Mouse (Mus musculus): ENCODE measurements around the gene Cyb561d2. TPM values are rescaled to one million over a fixed set of nuclear protein-coding genes. Genes with fewer than 3 reads are reported as not detected.
A peak's percentile ranks its signal among the peaks of the same experiment; 100 is the strongest.

Cyb561d2 gene
- polyA plus RNA-seq, 1 experiment from 2014 or later = 39.2 TPM

- Histone ChIP-seq H3K27me3 (replicated peaks; ENCODE audit: control insufficient read depth, insufficient read depth, low read length) (no peaks in the 10 kb centered on the region), H3K36me3 (ENCODE audit: control insufficient read depth, insufficient read depth, low read length) (peaks cover 3% of the 10 kb centered on the region; the same call in 1 of the 2 replicates), H3K9me3 (ENCODE audit: control insufficient read depth, low read length) (no peaks in the 10 kb centered on the region), H3K4me1 (ENCODE audit: control insufficient read depth, insufficient read depth, low read length) (peaks cover 45% of the 10 kb centered on the region), H3K4me3 (ENCODE audit: low read length) (no peak overlapping the region), H3K4me2 (ENCODE audit: low read depth, low read length) (no peak overlapping the region), H3K27ac (ENCODE audit: low read length) (no peak overlapping the region), H3K9ac (ENCODE audit: low read depth, low read length) (no peak overlapping the region)
- 89% methylated on average over 2 of the region's 2 CpGs for WGBS
- no peak for ATAC-seq
Observed at GRCm38 (mm10) chr9:107572327-107572662, 30.3 kb upstream of the Cyb561d2 start.

- Histone ChIP-seq H3K9me3 (ENCODE audit: control insufficient read depth, low read length) (no peaks in the 10 kb centered on the region), H3K9ac (ENCODE audit: low read depth, low read length) (no peak overlapping the region), H3K4me2 (ENCODE audit: low read depth, low read length) (peak overlapping the region; percentile 74), H3K4me1 (ENCODE audit: control insufficient read depth, insufficient read depth, low read length) (peaks cover 47% of the 10 kb centered on the region), H3K27me3 (replicated peaks; ENCODE audit: control insufficient read depth, insufficient read depth, low read length) (no peaks in the 10 kb centered on the region), H3K36me3 (ENCODE audit: control insufficient read depth, insufficient read depth, low read length) (peaks cover 3% of the 10 kb centered on the region; the same call in 1 of the 2 replicates), H3K27ac (ENCODE audit: low read length) (peak overlapping the region; percentile 52; the same call in 1 of the 2 replicates), H3K4me3 (ENCODE audit: low read length) (peak overlapping the region; percentile 78; the same call in 1 of the 2 replicates)
- 79% methylated on average over 22 of the region's 22 CpGs for WGBS
- ATAC-seq = no peak
Observed at GRCm38 (mm10) chr9:107571534-107572326, 29.7 kb upstream of the Cyb561d2 start.

GRCm38 (mm10) chr9:107570845-107571244 is 28.9 kb upstream of the Cyb561d2 start:
- peaks cover 3% of the 10 kb centered on the region; the same call in 1 of the 2 replicates for H3K36me3 ChIP-seq (ENCODE audit: control insufficient read depth, insufficient read depth, low read length)
- peaks cover 46% of the 10 kb centered on the region for H3K4me1 ChIP-seq (ENCODE audit: control insufficient read depth, insufficient read depth, low read length)
- peak overlapping the region; percentile 74 for H3K4me2 ChIP-seq (ENCODE audit: low read depth, low read length)
- H3K27ac ChIP-seq (ENCODE audit: low read length) = peak overlapping the region; percentile 53
- H3K9ac ChIP-seq (ENCODE audit: low read depth, low read length) = peak overlapping the region; percentile 85
- WGBS = 65% methylated on average over 21 of the region's 21 CpGs
- ATAC-seq = no peak
- no peaks in the 10 kb centered on the region for H3K9me3 ChIP-seq (ENCODE audit: control insufficient read depth, low read length)
- H3K27me3 ChIP-seq (replicated peaks; ENCODE audit: control insufficient read depth, insufficient read depth, low read length) = no peaks in the 10 kb centered on the region
- peak overlapping the region; percentile 78 for H3K4me3 ChIP-seq (ENCODE audit: low read length)

- no peak for ATAC-seq
- Histone ChIP-seq H3K36me3 (ENCODE audit: control insufficient read depth, insufficient read depth, low read length) (peaks cover 6% of the 10 kb centered on the region; the same call in 1 of the 2 replicates), H3K9ac (ENCODE audit: low read depth, low read length) (peak overlapping the region; percentile 85), H3K4me2 (ENCODE audit: low read depth, low read length) (peak overlapping the region; percentile 74), H3K4me1 (ENCODE audit: control insufficient read depth, insufficient read depth, low read length) (peaks cover 45% of the 10 kb centered on the region), H3K9me3 (ENCODE audit: control insufficient read depth, low read length) (no peaks in the 10 kb centered on the region), H3K4me3 (ENCODE audit: low read length) (peak overlapping the region; percentile 78), H3K27me3 (replicated peaks; ENCODE audit: control insufficient read depth, insufficient read depth, low read length) (no peaks in the 10 kb centered on the region), H3K27ac (ENCODE audit: low read length) (peak overlapping the region; percentile 72; the same call in 1 of the 2 replicates)
- 37% methylated on average over 13 of the region's 13 CpGs for WGBS
Observed at GRCm38 (mm10) chr9:107570016-107570415, 28.0 kb upstream of the Cyb561d2 start.

- under 1% methylated on average over 23 of the region's 23 CpGs for WGBS
- H3K4me2 ChIP-seq (ENCODE audit: low read depth, low read length) = peak overlapping the region; percentile 74
- peaks cover 6% of the 10 kb centered on the region; the same call in 1 of the 2 replicates for H3K36me3 ChIP-seq (ENCODE audit: control insufficient read depth, insufficient read depth, low read length)
- ATAC-seq = peak; percentile 22
- H3K4me1 ChIP-seq (ENCODE audit: control insufficient read depth, insufficient read depth, low read length) = peaks cover 49% of the 10 kb centered on the region
- H3K27ac ChIP-seq (ENCODE audit: low read length) = peak overlapping the region; percentile 72
- H3K9ac ChIP-seq (ENCODE audit: low read depth, low read length) = peak overlapping the region; percentile 85
- H3K27me3 ChIP-seq (replicated peaks; ENCODE audit: control insufficient read depth, insufficient read depth, low read length) = no peaks in the 10 kb centered on the region
- no peaks in the 10 kb centered on the region for H3K9me3 ChIP-seq (ENCODE audit: control insufficient read depth, low read length)
- peak overlapping the region; percentile 78 for H3K4me3 ChIP-seq (ENCODE audit: low read length)
Observed at GRCm38 (mm10) chr9:107569270-107569669, 27.3 kb upstream of the Cyb561d2 start.

GRCm38 (mm10) chr9:107568331-107569261 is 26.6 kb upstream of the Cyb561d2 start:
- Histone ChIP-seq H3K27me3 (replicated peaks; ENCODE audit: control insufficient read depth, insufficient read depth, low read length) (no peaks in the 10 kb centered on the region), H3K36me3 (ENCODE audit: control insufficient read depth, insufficient read depth, low read length) (peaks cover 6% of the 10 kb centered on the region; the same call in 1 of the 2 replicates), H3K27ac (ENCODE audit: low read length) (peak overlapping the region; percentile 72), H3K4me2 (ENCODE audit: low read depth, low read length) (peak overlapping the region; percentile 74), H3K9ac (ENCODE audit: low read depth, low read length) (peak overlapping the region; percentile 85), H3K4me1 (ENCODE audit: control insufficient read depth, insufficient read depth, low read length) (peaks cover 55% of the 10 kb centered on the region), H3K9me3 (ENCODE audit: control insufficient read depth, low read length) (no peaks in the 10 kb centered on the region), H3K4me3 (ENCODE audit: low read length) (peak overlapping the region; percentile 78)
- peak; percentile 82 for ATAC-seq
- under 1% methylated on average over 41 of the region's 41 CpGs for WGBS

- peaks cover 56% of the 10 kb centered on the region for H3K4me1 ChIP-seq (ENCODE audit: control insufficient read depth, insufficient read depth, low read length)
- peak within 1 kb of the TSS; percentile 72 for H3K27ac ChIP-seq (ENCODE audit: low read length)
- no peaks in the 10 kb centered on the region for H3K9me3 ChIP-seq (ENCODE audit: control insufficient read depth, low read length)
- no peak for ATAC-seq
- H3K4me3 ChIP-seq (ENCODE audit: low read length) = peak within 1 kb of the TSS; percentile 78
- peaks cover 6% of the 10 kb centered on the region; the same call in 1 of the 2 replicates for H3K36me3 ChIP-seq (ENCODE audit: control insufficient read depth, insufficient read depth, low read length)
- peak within 1 kb of the TSS; percentile 85 for H3K9ac ChIP-seq (ENCODE audit: low read depth, low read length)
- 6% methylated on average over 18 of the region's 18 CpGs for WGBS
- no peaks in the 10 kb centered on the region for H3K27me3 ChIP-seq (replicated peaks; ENCODE audit: control insufficient read depth, insufficient read depth, low read length)
- H3K4me2 ChIP-seq (ENCODE audit: low read depth, low read length) = peak within 1 kb of the TSS; percentile 74
Observed at GRCm38 (mm10) chr9:107567702-107568319, 25.8 kb upstream of the Cyb561d2 start, which contains the start of gene Hyal2. Hyal2 (plus strand) TSS chr9:107567945.

- peak overlapping the region; percentile 72 for H3K27ac ChIP-seq (ENCODE audit: low read length)
- peak overlapping the region; percentile 32; the same call in 1 of the 2 replicates for H3K4me2 ChIP-seq (ENCODE audit: low read depth, low read length)
- peaks cover 51% of the 10 kb centered on the region for H3K4me1 ChIP-seq (ENCODE audit: control insufficient read depth, insufficient read depth, low read length)
- no peaks in the 10 kb centered on the region for H3K27me3 ChIP-seq (replicated peaks; ENCODE audit: control insufficient read depth, insufficient read depth, low read length)
- peaks cover 7% of the 10 kb centered on the region; the same call in 1 of the 2 replicates for H3K36me3 ChIP-seq (ENCODE audit: control insufficient read depth, insufficient read depth, low read length)
- no peaks in the 10 kb centered on the region for H3K9me3 ChIP-seq (ENCODE audit: control insufficient read depth, low read length)
- WGBS = 44% methylated on average over 3 of the region's 3 CpGs
- H3K9ac ChIP-seq (ENCODE audit: low read depth, low read length) = peak overlapping the region; percentile 34; the same call in 1 of the 2 replicates
- H3K4me3 ChIP-seq (ENCODE audit: low read length) = peak overlapping the region; percentile 13; the same call in 1 of the 2 replicates
- no peak for ATAC-seq
Observed at GRCm38 (mm10) chr9:107566855-107567254, 24.9 kb upstream of the Cyb561d2 start.

All from intestine, embryonic 16.5 days (tissue).